Mouse (Mus musculus): ENCODE results near the gene Atp6v0b. TPM values are rescaled to one million over a fixed set of nuclear protein-coding genes. Genes with fewer than 3 reads are reported as not detected.

Atp6v0b gene
- polyA plus RNA-seq, 1 experiment from 2014 or later, result 252 TPM

DNA sequence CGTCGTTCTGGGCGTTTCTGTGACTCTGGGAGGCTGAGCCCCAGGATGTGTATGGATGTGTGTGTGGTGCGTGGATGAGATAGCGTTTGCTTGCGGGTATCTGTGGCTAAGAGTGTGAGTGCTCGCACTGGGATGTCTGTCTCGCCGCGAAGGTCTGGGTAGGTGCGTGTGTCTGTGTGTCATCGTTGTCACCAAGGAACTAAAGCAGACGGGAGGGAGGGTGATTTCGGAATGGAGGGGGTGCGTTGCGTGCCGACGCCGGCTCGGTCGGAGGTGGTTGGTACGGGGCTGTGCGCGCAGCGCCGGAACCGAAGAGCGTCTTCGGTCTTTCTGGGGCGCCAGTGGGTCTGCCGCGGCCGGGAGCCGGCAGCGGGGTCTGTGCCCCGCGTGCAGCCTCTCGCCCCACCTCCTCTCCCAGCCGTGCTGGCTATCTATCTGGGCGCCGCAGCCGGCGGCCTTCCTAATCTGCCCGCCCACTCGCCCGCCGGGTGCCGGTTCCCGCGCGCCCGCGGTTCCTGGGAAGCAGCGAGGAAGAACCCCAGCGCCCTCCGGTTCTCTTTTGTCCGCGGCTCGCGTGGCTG lies 51.5 kb downstream of the Atp6v0b start:
- H3K27ac ChIP-seq (replicated peaks), result peak overlapping the region; percentile 90
- under 1% methylated on average over 60 of the region's 60 CpGs for WGBS
- peaks cover 25% of the 10 kb centered on the region for H3K4me1 ChIP-seq
- peak overlapping the region; percentile 74 for H3K9ac ChIP-seq
- H3K27me3 ChIP-seq, result no peaks in the 10 kb centered on the region
- H3K4me2 ChIP-seq (replicated peaks), result peak overlapping the region; percentile 97
- ATAC-seq (ENCODE audit: insufficient number of reproducible peaks, low FRiP score, low TSS enrichment, low read depth), result peak; percentile 12; the same call in 1 of the 2 replicates
- no peaks in the 10 kb centered on the region for H3K36me3 ChIP-seq
- no peaks in the 10 kb centered on the region for H3K9me3 ChIP-seq (replicated peaks)
- H3K4me3 ChIP-seq (replicated peaks), result peak overlapping the region; percentile 83

DNA sequence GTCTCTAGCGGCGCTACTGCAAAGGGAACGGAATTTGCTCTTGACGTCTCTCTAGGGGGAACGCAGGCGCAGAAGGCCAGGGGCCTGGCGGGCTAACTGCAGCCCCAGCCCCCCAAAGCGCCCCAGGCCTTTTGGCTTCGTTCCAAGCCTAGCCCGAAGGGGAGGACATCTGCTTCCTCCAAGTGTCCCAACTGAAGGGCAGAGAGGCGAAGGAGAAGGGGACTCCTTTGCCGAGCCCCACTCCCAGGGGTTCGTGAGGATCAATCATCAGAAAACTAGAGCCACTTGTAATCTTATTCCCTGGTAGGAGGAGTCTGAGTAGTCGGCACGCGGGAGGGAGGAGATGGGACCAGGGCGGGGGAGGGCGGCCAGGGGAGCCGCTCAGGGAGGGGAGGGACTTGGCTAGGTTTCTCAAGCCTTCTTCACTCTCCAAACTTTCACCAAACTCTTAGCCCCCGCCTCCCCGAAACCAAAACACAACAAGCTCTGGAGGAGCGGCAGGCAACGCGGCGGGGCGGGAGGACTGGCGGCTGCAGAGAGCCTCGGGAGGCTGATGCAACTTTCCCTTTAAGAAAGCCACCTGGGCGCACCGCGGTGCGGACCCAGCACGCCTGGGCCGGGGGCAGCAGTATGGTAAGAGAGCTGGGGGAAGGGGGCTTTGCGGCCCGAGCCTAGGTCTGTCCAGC lies 52.1 kb downstream of the Atp6v0b start:
- peak; percentile 62 for ATAC-seq (ENCODE audit: insufficient number of reproducible peaks, low FRiP score, low TSS enrichment, low read depth)
- Histone ChIP-seq H3K36me3 (no peaks in the 10 kb centered on the region), H3K9me3 (replicated peaks) (no peaks in the 10 kb centered on the region), H3K9ac (peak overlapping the region; percentile 74), H3K4me3 (replicated peaks) (peak overlapping the region; percentile 83), H3K4me1 (peaks cover 32% of the 10 kb centered on the region), H3K4me2 (replicated peaks) (peak overlapping the region; percentile 97), H3K27me3 (no peaks in the 10 kb centered on the region), H3K27ac (replicated peaks) (peak overlapping the region; percentile 90)
- WGBS, result under 1% methylated on average over 36 of the region's 36 CpGs

DNA sequence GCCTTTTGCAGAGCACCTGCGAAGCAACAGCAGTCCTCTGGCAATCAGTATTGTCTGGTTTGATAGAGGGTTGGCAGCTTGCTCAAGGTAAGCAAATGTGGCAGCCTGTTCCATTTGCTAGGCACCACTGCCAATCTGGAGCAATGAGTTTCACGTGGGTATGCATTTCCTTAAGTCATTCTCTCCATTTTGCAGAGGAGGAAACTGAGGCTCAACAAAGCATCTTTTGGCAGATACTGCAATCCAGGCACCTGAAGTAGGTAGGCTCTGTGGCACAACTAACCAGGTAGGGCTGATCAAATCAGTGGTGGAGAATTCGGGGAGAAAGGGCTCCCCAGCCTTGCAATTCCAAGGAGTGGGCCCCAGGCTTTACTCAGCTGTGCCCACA lies 52.7 kb downstream of the Atp6v0b start, which contains the start of gene Slc6a9:
TSS of gene Slc6a9 (plus strand) at position 50 of the 388 bp plus-strand sequence.
- Histone ChIP-seq H3K9ac (peak within 1 kb of the TSS; percentile 74), H3K4me3 (replicated peaks) (peak within 1 kb of the TSS; percentile 83), H3K27ac (replicated peaks) (peak within 1 kb of the TSS; percentile 90), H3K4me1 (peaks cover 36% of the 10 kb centered on the region), H3K9me3 (replicated peaks) (no peaks in the 10 kb centered on the region), H3K36me3 (no peaks in the 10 kb centered on the region), H3K27me3 (no peaks in the 10 kb centered on the region), H3K4me2 (replicated peaks) (peak within 1 kb of the TSS; percentile 97)
- ATAC-seq (ENCODE audit: insufficient number of reproducible peaks, low FRiP score, low TSS enrichment, low read depth), result no peak
- 30% methylated on average over 3 of the region's 3 CpGs for WGBS

Other genes with a start within 250 kb of the Atp6v0b start
- gene Dmap1, start 205.1 kb downstream of the Atp6v0b start, polyA plus RNA-seq (2015; fragmentation: Nextera tagmentation; extraction: Ambion mirVana), result 53.4 and 57.3 TPM in 2 replicates
- not detected in 2 replicates for gene Gm12845, start 162.9 kb downstream of the Atp6v0b start, polyA plus RNA-seq (2015; fragmentation: Nextera tagmentation; extraction: Ambion mirVana)
- gene Klf17, start 121.7 kb downstream of the Atp6v0b start, polyA plus RNA-seq (2015; fragmentation: Nextera tagmentation; extraction: Ambion mirVana), result not detected in 2 replicates
- gene Slc6a9, start 52.8 kb downstream of the Atp6v0b start, polyA plus RNA-seq (2015; fragmentation: Nextera tagmentation; extraction: Ambion mirVana), result 9.4 and 13.2 TPM in 2 replicates
- gene Ccdc24, start 14.8 kb downstream of the Atp6v0b start, polyA plus RNA-seq (2015; fragmentation: Nextera tagmentation; extraction: Ambion mirVana), result 1.5 and 3.6 TPM in 2 replicates
- gene B4galt2, start 3.8 kb downstream of the Atp6v0b start, polyA plus RNA-seq (2015; fragmentation: Nextera tagmentation; extraction: Ambion mirVana), result 31.1 and 32.0 TPM in 2 replicates
- gene Dph2, start 4.7 kb upstream of the Atp6v0b start, polyA plus RNA-seq (2015; fragmentation: Nextera tagmentation; extraction: Ambion mirVana), result 15.8 and 16.7 TPM in 2 replicates
- gene Ipo13, start 27.7 kb upstream of the Atp6v0b start, polyA plus RNA-seq (2015; fragmentation: Nextera tagmentation; extraction: Ambion mirVana), result 46.1 and 49.6 TPM in 2 replicates
- 2.1 and 4.3 TPM in 2 replicates for gene Artn, start 42.4 kb upstream of the Atp6v0b start, polyA plus RNA-seq (2015; fragmentation: Nextera tagmentation; extraction: Ambion mirVana)
- gene St3gal3, start 247.6 kb upstream of the Atp6v0b start, polyA plus RNA-seq (2015; fragmentation: Nextera tagmentation; extraction: Ambion mirVana), result 9.4 and 9.8 TPM in 2 replicates